Mouse (Mus musculus) neural tube, embryonic 14.5 days (tissue): Measurements from ENCODE around the gene Nprl3. TPM values are rescaled to one million over a fixed set of nuclear protein-coding genes. Genes with fewer than 3 reads are reported as not detected.
A peak's percentile ranks its signal among the peaks of the same experiment; 100 is the strongest.

ENCODE experiments used
- ATAC-seq: fragments of 200-750 bp; cut with Nextera tagmentation; 2 replicates; pipeline ENCODE4 v1.8.0; 2017; ENCODE audit warnings: low read depth, mild to moderate bottlenecking, moderate TSS enrichment, moderate library complexity
- H3K27ac ChIP-seq: fragments of 300-500 bp; sonication (generic); 2 replicates; pipeline ENCODE4 v1.5.1; 2014; ENCODE audit warnings: low read depth, mild to moderate bottlenecking, control low read depth, low read length, moderate library complexity, mixed read lengths
- H3K27me3 ChIP-seq: fragments of 300-500 bp; sonication (generic); 2 replicates; pipeline ENCODE4 v1.6.1; 2014; ENCODE audit warnings: low read length; ENCODE audit not compliant: control insufficient read depth, insufficient read depth
- H3K36me3 ChIP-seq: fragments of 300-500 bp; sonication (generic); 2 replicates; pipeline ENCODE4 v1.6.1; 2014; ENCODE audit warnings: low read length, mixed read lengths; ENCODE audit not compliant: control insufficient read depth, insufficient read depth
- H3K4me1 ChIP-seq: fragments of 300-500 bp; sonication (generic); 2 replicates; pipeline ENCODE4 v1.6.1; 2014; ENCODE audit warnings: low read length; ENCODE audit not compliant: control insufficient read depth, insufficient read depth
- H3K4me2 ChIP-seq: fragments of 300-500 bp; sonication (generic); 2 replicates; pipeline ENCODE4 v1.6.1; 2014; ENCODE audit warnings: mild to moderate bottlenecking, low read depth, low read length, control low read depth
- H3K4me3 ChIP-seq: fragments of 300-500 bp; sonication (generic); 2 replicates; pipeline ENCODE4 v1.5.1; 2014; ENCODE audit warnings: low read depth, low read length, control low read depth, mixed read lengths
- H3K9ac ChIP-seq: fragments of 300-500 bp; sonication (generic); replicated peaks from 2 replicates; pipeline ENCODE4 v1.6.1; 2014; ENCODE audit warnings: low read depth, mild to moderate bottlenecking, control low read depth, low read length, mixed read lengths
- H3K9me3 ChIP-seq: fragments of 300-500 bp; sonication (generic); 2 replicates; pipeline ENCODE4 v1.6.1; 2016; ENCODE audit warnings: low read length; ENCODE audit not compliant: control insufficient read depth
- WGBS: fragments of 180-500 bp; shearing (Covaris S2); extraction: QIAGEN DNeasy Blood & Tissue Kit; methylation state at CpG from one replicate; pipeline ENCODE4 v1.1.7; 2014; 5-methylcytosine and 5-hydroxymethylcytosine counted together
- polyA plus RNA-seq: library from polyadenylated mRNA; unstranded; fragments of >200 nt; fragmentation: Nextera tagmentation; extraction: Ambion mirVana; gene quantifications from 2 replicates; pipeline ENCODE4 v1.2.1, GENCODE M21; 2014

The Nprl3 gene
- polyA plus RNA-seq, 1 experiment from 2014 or later: 32.7 TPM

GRCm38 (mm10) chr11:32226124-32226871 lies 41.2 kb downstream of the Nprl3 start, which contains the start of gene Mpg:
Mpg (plus strand) TSS chr11:32226505.
- H3K4me1 ChIP-seq: peaks cover 18% of the 10 kb centered on the region

DNA sequence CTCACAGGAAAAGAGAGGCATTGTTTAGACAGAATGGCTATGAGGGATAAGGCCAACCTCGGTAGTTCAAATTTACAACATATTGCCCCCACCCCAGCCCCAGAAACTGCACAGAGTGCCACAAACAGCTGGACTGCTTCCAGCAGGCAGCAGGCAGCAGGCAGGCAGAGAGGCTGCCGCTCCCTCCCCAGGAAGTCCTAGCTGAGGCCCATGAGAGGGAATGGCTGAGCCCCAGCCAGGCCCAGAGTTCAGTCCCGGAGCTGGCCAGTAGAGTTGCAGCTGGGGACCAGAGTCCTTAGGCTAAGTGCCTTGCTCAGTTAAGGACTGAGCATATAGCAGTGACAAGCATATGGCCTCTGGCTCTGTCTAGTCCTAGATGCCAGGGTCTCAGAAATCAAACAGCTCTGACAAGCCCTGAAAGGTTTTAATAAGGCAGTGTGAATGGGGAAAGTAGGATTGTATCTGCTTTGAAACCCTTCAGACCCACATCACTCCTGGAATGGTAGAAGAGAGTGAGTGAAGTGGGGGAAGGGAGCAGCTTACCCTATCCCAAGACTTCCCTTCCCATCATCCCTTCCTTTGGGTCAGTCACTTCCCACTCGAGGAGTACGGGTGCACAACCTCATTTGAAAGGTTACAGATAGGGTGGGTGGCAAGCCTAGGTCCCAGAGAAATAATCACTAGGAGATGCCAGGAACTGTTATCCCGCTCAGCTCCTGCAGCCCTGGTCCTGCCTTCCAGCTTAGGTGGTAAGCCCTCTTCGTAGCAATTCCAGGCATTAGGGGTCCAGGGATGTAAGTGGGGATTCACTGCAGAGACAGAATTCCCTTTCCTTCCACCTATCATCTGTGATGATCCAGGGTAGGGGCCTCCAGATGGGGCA lies 42.0 kb downstream of the Nprl3 start:
- Histone ChIP-seq H3K27me3 (peaks cover 13% of the 10 kb centered on the region), H3K4me1 (peaks cover 18% of the 10 kb centered on the region), H3K9me3 (no peaks in the 10 kb centered on the region), H3K9ac (no peak overlapping the region), H3K4me3 (no peak overlapping the region), H3K36me3 (no peaks in the 10 kb centered on the region; the same call in 1 of the 2 replicates), H3K27ac (peak overlapping the region; percentile 70), H3K4me2 (no peak overlapping the region)
- 58% methylated on average over 7 of the region's 7 CpGs for WGBS
- no peak for ATAC-seq

More at GRCm38 (mm10) chr11:32226124-32226871, 41.2 kb downstream of the Nprl3 start, which contains the start of gene Mpg:
- ATAC-seq: peak; percentile 85
- Histone ChIP-seq H3K9me3 (no peaks in the 10 kb centered on the region), H3K27ac (peak within 1 kb of the TSS; percentile 77), H3K9ac (peak within 1 kb of the TSS; percentile 75), H3K27me3 (peaks cover 9% of the 10 kb centered on the region), H3K4me3 (peak within 1 kb of the TSS; percentile 69), H3K4me2 (peak within 1 kb of the TSS; percentile 82), H3K36me3 (peaks cover 2% of the 10 kb centered on the region; the same call in 1 of the 2 replicates)
- 3% methylated on average over 47 of the region's 47 CpGs for WGBS

DNA sequence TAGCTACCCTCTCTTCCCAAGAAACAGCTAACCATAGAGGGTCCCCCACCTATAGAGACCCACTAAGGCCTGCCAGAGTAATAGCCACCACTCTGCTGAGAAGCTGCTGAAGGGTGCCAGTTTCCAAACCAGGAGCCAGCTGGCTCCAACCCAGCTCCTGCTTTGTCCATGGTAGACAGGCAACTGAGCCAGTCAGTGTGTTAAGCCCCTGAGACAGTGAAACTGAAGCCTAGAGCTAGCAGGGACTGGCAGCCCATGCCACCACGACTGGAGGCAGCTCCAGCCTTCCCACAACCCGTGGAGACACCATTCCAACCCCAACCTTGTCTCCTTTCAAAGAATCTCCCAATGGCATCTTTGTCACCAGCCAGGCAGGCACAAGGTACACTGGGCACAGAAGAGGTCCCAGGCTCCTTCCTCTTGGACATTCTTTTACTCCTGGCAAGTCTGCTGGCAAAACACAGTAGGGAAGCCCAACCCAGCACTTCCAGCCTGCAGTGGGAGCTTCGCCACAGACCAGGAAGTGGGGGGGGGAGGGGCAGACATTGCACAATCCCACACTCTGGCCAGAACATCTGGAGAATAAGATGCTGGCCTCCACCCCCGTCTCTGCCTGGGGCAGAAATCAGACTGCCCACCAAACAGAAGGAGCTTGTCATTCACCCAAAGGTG lies 42.9 kb downstream of the Nprl3 start:
- Histone ChIP-seq H3K4me2 (no peak overlapping the region), H3K27ac (peak overlapping the region; percentile 70), H3K9me3 (no peaks in the 10 kb centered on the region), H3K4me3 (no peak overlapping the region), H3K9ac (no peak overlapping the region), H3K4me1 (peaks cover 18% of the 10 kb centered on the region), H3K36me3 (no peaks in the 10 kb centered on the region), H3K27me3 (peaks cover 13% of the 10 kb centered on the region)
- WGBS: 27% methylated on average over 4 of the region's 4 CpGs
- no peak for ATAC-seq

- Histone ChIP-seq H3K9ac (no peak overlapping the region), H3K27me3 (peaks cover 13% of the 10 kb centered on the region), H3K4me1 (peaks cover 18% of the 10 kb centered on the region), H3K36me3 (no peaks in the 10 kb centered on the region), H3K4me3 (no peak overlapping the region), H3K27ac (no peak overlapping the region), H3K9me3 (no peaks in the 10 kb centered on the region), H3K4me2 (no peak overlapping the region)
- 69% methylated on average over 4 of the region's 4 CpGs for WGBS
- no peak for ATAC-seq
Observed at GRCm38 (mm10) chr11:32223297-32223967, 44.1 kb downstream of the Nprl3 start.

DNA sequence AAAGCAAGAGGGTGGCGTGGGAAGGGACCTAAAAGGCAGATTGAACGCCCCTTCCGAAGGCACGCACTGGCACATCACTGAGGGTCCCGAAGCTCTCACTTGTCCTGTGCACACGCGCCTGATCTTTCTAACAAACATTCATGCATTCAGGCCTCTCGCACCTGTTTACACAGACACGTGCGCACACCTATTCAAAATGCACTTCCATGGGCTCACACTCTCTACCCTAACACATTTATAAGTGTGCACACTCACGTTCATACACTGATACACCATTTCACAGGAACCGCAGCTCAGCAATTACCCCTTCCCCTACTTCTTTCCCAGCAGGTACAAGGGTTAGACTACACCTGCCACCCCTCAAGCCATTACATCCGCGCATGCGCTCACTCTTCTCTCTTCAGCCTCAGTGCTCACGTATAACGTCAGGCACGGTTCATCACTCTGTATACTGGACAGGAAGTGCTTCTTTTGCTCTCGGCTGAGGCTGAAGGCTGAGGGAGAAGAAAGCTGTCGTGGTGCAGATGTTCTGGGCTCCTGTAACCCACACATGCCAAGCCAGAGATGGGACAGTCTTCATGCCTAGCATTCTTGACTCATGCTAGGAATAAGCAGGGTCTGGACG lies 44.8 kb downstream of the Nprl3 start:
- Histone ChIP-seq H3K27ac (0 out of 2 replicates have a peak overlapping the region, but pooled peaks have one; percentile 3), H3K4me3 (peak overlapping the region; percentile 61), H3K9me3 (no peaks in the 10 kb centered on the region), H3K9ac (peak overlapping the region; percentile 78; the same call in 1 of the 2 replicates), H3K27me3 (peaks cover 13% of the 10 kb centered on the region), H3K4me2 (peak overlapping the region; percentile 99), H3K36me3 (no peaks in the 10 kb centered on the region), H3K4me1 (peaks cover 18% of the 10 kb centered on the region)
- no peak for ATAC-seq
- 8% methylated on average over 21 of the region's 21 CpGs for WGBS

- peaks cover 13% of the 10 kb centered on the region for H3K27me3 ChIP-seq
- peak within 1 kb of the TSS; percentile 78 for H3K9ac ChIP-seq
- H3K9me3 ChIP-seq: no peaks in the 10 kb centered on the region
- peak within 1 kb of the TSS; percentile 99 for H3K4me2 ChIP-seq
- ATAC-seq: peak; percentile 30
- H3K4me3 ChIP-seq: peak within 1 kb of the TSS; percentile 61
- peaks cover 12% of the 10 kb centered on the region for H3K4me1 ChIP-seq
- H3K27ac ChIP-seq: peak within 1 kb of the TSS; percentile 70
- H3K36me3 ChIP-seq: no peaks in the 10 kb centered on the region
- WGBS: under 1% methylated on average over 68 of the region's 72 CpGs
Observed at GRCm38 (mm10) chr11:32221951-32222409, 45.5 kb downstream of the Nprl3 start, which contains the start of gene Rhbdf1. Rhbdf1 (minus strand) TSS chr11:32222300.

GRCm38 (mm10) chr11:32221225-32221950 lies 46.1 kb downstream of the Nprl3 start:
- Histone ChIP-seq H3K27me3 (peaks cover 13% of the 10 kb centered on the region), H3K4me2 (peak overlapping the region; percentile 99), H3K36me3 (no peaks in the 10 kb centered on the region), H3K9me3 (no peaks in the 10 kb centered on the region), H3K27ac (peak overlapping the region; percentile 70), H3K4me1 (peaks cover 7% of the 10 kb centered on the region; the same call in 1 of the 2 replicates), H3K9ac (peak overlapping the region; percentile 78), H3K4me3 (peak overlapping the region; percentile 61)
- WGBS: 2% methylated on average over 46 of the region's 46 CpGs
- peak; percentile 7; the same call in 1 of the 2 replicates for ATAC-seq
